Mouse (Mus musculus): ENCODE measurements around the gene Frat1.

DNA sequence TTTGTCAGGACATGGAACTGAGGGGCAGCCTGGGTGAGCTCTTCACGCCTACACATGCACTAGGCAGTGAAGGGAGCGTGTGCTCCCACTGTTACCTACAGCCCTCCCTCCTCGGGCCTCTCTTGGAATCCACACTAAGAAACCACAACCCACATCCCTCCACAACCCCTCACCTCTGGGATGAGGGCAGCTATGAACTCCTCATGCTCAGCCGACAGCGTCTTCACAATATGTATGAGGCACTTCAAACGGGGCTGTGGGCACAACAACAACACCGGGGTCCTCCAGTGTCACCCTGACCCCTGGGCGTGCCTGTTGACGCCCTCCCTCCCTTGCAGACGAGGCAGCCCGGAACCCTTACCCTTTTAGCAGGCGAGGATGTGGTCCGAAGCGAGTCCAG, 44.6 kb downstream of the Frat1 start:
- TF ChIP-seq CTCF (IDR thresholded peaks at IDR 0.05) (no peak), POLR2A (IDR thresholded peaks at IDR 0.05; ENCODE audit: insufficient read depth, low read depth, low read length) (no peak)

All from heart, adult 2 months (tissue).